In genomic region chr6:64596835-64597234, GRCm38 (mm10) we compare ENCODE assay signal across 18 mouse cellular contexts.
DNase-seq lines count a peak whose midpoint lies in the region; ATAC-seq lines count a peak whose summit lies in the region.
"Had no signal": no experiment of that assay in that cellular context is flagged by ENCODE, and none has a peak within 500 bp of the region (broad histone marks: within the 10 kb centered on the region; RNA-seq: fewer than 3 reads in every experiment).

No protein-coding gene starts in this region.

- H3K27me3 ChIP-seq in neural tube, embryonic 15.5 days (replicated peaks) = no peaks in the 10 kb centered on the region
- no peaks in the 10 kb centered on the region for H3K27me3 ChIP-seq in neural tube, embryonic 11.5 days (ENCODE audit: control insufficient read depth, insufficient read depth, low read length)
- H3K27me3 ChIP-seq: CH12.LX; forebrain, embryonic 15.5 days; liver, embryonic 13.5 days; megakaryocyte, embryonic 14.5 days; neural tube, embryonic 12.5 days had no signal

- no peaks in the 10 kb centered on the region for H3K9me3 ChIP-seq in neural tube, embryonic 15.5 days (replicated peaks)
- H3K9me3 ChIP-seq in neural tube, embryonic 11.5 days (ENCODE audit: control insufficient read depth, low read length) = no peaks in the 10 kb centered on the region
- H3K9me3 ChIP-seq: forebrain, embryonic 15.5 days; liver, embryonic 13.5 days; megakaryocyte, embryonic 14.5 days; neural tube, embryonic 12.5 days had no signal

- H3K36me3 ChIP-seq in neural tube, embryonic 15.5 days = no peaks in the 10 kb centered on the region
- no peaks in the 10 kb centered on the region for H3K36me3 ChIP-seq in neural tube, embryonic 11.5 days (ENCODE audit: control insufficient read depth, insufficient read depth, low read length)
- H3K36me3 ChIP-seq: forebrain, embryonic 15.5 days; liver, embryonic 13.5 days; neural tube, embryonic 12.5 days had no signal

- no peak overlapping the region for H3K4me2 ChIP-seq in neural tube, embryonic 15.5 days
- no peak overlapping the region for H3K4me2 ChIP-seq in neural tube, embryonic 11.5 days (ENCODE audit: low read depth)
- H3K4me2 ChIP-seq: forebrain, embryonic 15.5 days; liver, embryonic 13.5 days; neural tube, embryonic 12.5 days had no signal

- no peak for ATAC-seq in neural tube, embryonic 15.5 days (ENCODE audit: low FRiP score)
- ATAC-seq in neural tube, embryonic 11.5 days (ENCODE audit: insufficient read depth, low FRiP score, low TSS enrichment) = 0 out of 2 replicates have a peak, but pooled peaks have one; percentile 46
- ATAC-seq: forebrain, embryonic 15.5 days; inflammation-experienced regulatory T-cells, adult 6 months had no signal

- peak; percentile 9 for DNase-seq in cerebellum, adult 11-12 months
- no peak for DNase-seq in cerebellum, adult 8-10 months
- DNase-seq in layer of hippocampus, adult 11-12 months (ENCODE audit: low spot score) = peak; percentile 30
- no peak for DNase-seq in layer of hippocampus, adult 18-20 months (ENCODE audit: low spot score in 2 of 2)
- DNase-seq in neural tube, embryonic 10.5 days (ENCODE audit: extremely low spot score, low spot score) = peak; percentile 34
- peak; percentile 42 for DNase-seq in neural tube, embryonic 11.5 days (ENCODE audit: low spot score)
- no peak for DNase-seq in kidney, adult 18-20 months
- DNase-seq: adrenal gland, postnatal 25 days; gastrocnemius, postnatal 10 days; heart, postnatal 14 days; liver, embryonic 13.5 days; thymus, postnatal 36 days had no signal

- 30% methylated on average over 2 of the region's 2 CpGs for WGBS in neural tube, embryonic 15.5 days
- WGBS in neural tube, embryonic 11.5 days = 20% methylated on average over 2 of the region's 2 CpGs

- H3K4me3 ChIP-seq in neural tube, embryonic 15.5 days (replicated peaks) = no peak overlapping the region
- H3K4me3 ChIP-seq in neural tube, embryonic 11.5 days (ENCODE audit: low read depth, low read length) = no peak overlapping the region
- H3K4me3 ChIP-seq: forebrain, embryonic 15.5 days; liver, embryonic 13.5 days; megakaryocyte, embryonic 14.5 days; neural tube, embryonic 12.5 days had no signal

- no peak overlapping the region for H3K27ac ChIP-seq in neural tube, embryonic 15.5 days (replicated peaks)
- no peak overlapping the region for H3K27ac ChIP-seq in neural tube, embryonic 11.5 days (ENCODE audit: low read depth, low read length)
- H3K27ac ChIP-seq: forebrain, embryonic 15.5 days; liver, embryonic 13.5 days; neural tube, embryonic 12.5 days had no signal

- no peaks in the 10 kb centered on the region for H3K4me1 ChIP-seq in neural tube, embryonic 15.5 days
- H3K4me1 ChIP-seq in neural tube, embryonic 11.5 days (ENCODE audit: control insufficient read depth, insufficient read depth, low read length) = no peaks in the 10 kb centered on the region
- H3K4me1 ChIP-seq: forebrain, embryonic 15.5 days; liver, embryonic 13.5 days; megakaryocyte, embryonic 14.5 days had no signal

- H3K9ac ChIP-seq in neural tube, embryonic 15.5 days (replicated peaks) = no peak overlapping the region
- H3K9ac ChIP-seq in neural tube, embryonic 11.5 days (ENCODE audit: low read length) = no peak overlapping the region
- H3K9ac ChIP-seq: forebrain, embryonic 15.5 days; liver, embryonic 13.5 days; neural tube, embryonic 12.5 days had no signal

Comparison
In these comparisons a context has a peak if more than half of its experiments do, and no peak if none do; other contexts are left out.
1. DNase-seq: peak in cerebellum, adult 11-12 months (single experiment), layer of hippocampus, adult 11-12 months (single experiment), neural tube, embryonic 10.5 days (single experiment) and neural tube, embryonic 11.5 days (single experiment); none in cerebellum, adult 8-10 months (single experiment), layer of hippocampus, adult 18-20 months (0 of 2) and kidney, adult 18-20 months (single experiment).